Mouse (Mus musculus) stomach, postnatal 0 days (tissue): ENCODE data around the gene Lrrc8d.

Experiments used
- CTCF ChIP-seq: IDR thresholded peaks from 2 replicates; pipeline ENCODE4 v1.5.1; 2016; ENCODE audit warnings: antibody characterized with exemption, low read depth, mild to moderate bottlenecking, moderate library complexity
- EP300 ChIP-seq: optimal IDR thresholded peaks from 2 replicates; pipeline ENCODE3; 2016; ENCODE audit warnings: antibody characterized with exemption

GRCm38 (mm10) chr5:105799850-105800635 lies 100.3 kb downstream of the Lrrc8d start:
- TF ChIP-seq CTCF (no peak), EP300 (no peak)
